Mouse (Mus musculus): ENCODE data around the gene Actg1.

Gene Actg1

DNA sequence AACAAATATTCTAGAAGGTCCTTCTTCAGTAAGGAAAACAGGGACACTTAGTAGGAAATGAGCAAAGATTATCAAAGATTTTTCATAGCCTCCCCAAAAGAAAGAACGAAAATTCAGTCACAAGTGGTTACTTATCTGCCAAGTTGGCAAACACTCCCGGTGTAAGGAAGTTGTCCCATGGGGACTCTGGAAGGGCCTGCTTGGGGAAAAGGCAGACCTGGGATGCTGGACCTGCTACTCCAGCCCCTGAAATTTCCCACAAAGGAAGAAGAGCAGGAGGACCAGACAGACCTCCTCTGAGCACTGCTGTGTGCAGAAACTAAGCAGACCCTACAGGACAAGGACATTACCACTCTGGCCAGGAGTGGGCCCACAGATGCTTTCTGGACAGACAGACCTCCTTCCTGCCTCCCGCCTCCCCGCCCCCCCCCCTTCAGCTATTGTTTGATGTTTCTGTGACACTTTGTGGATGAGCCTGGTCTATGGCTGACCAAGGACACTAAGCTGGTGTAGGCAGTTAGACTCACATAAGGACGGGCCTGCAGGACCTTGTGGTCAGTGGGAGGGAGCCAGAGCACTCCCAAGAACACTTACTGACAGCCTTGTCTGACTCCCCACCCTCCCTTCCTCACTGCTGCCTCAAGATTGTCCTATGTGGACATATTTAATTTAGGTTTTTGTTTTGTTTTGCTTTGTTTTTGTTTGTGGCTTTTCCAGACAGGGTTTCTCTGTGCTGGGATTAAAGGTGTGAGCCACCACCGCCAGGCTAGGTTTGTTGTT is 34.2 kb downstream of the Actg1 start:
- DNase-seq (ENCODE audit: inconsistent age in 2 of 2, low spot score in 1 of 2), result no peak

DNA sequence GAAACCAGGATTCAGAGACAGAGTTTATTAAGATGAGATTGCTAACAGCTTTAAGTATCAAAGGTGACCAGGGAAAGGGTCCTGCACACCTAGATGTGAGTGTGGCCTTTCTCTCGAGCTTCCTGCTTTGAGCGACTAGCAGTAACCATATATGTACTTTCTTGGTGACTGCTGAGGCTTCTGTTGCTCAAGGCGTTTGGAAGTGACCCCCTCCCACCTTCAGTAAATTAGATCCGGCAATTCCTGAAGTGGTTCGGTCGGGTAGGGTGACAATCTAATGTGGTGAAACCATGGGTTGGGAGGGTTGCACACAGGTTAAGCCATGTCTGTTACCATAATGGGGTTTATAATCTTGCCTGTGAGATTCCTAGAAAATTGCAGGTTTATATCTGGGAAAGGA is 36.3 kb downstream of the Actg1 start:
- no peak for DNase-seq (ENCODE audit: inconsistent age in 2 of 2, low spot score in 1 of 2)

DNA sequence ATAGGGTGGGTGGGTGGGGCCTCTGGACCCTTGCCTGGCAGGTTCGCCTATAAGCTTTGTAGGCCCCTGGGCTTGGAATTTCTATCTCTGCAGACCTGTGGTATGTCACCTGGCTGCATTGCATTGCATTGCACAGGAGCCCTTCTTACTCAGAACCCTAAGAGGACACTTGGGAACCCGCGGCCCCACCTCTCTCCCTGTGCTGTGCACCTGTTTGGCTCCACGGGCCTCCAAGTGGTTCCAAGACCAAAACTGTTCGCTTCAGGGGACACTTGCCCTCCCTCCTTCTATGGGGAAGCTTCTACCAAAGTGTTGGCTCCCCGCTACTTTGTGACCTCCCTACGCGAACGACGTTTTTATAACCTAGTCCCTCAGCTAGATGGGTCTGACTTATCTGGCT is 36.8 kb downstream of the Actg1 start:
- no peak for DNase-seq (ENCODE audit: inconsistent age in 2 of 2, low spot score in 1 of 2)

DNA sequence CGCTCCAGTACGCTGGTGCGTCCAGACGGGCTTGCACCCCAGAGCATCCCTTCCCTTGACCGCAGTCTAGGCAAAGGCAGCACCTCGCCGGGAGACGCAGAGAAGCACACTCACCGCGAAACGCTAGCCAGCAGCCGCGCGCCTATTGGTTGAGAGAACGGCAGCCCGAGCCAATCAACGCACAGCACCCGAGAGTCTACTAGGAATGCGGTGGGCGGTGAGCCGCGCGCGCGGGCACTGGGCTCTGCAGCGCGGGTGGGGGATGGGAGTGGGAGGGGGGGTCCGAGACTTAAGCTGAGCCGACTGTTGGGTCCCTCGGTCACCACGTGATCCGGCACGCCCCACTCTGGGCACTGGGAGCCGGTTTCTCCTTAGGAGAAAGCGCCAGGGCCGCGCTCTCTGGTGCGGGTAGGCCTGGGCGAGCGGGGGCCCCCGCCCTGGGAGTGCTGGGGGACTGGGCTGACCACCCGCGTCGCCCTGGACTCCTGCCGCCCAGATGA is 37.5 kb downstream of the Actg1 start:
- peak; percentile 93 to 96 for DNase-seq (ENCODE audit: inconsistent age in 2 of 2, low spot score in 1 of 2)

DNA sequence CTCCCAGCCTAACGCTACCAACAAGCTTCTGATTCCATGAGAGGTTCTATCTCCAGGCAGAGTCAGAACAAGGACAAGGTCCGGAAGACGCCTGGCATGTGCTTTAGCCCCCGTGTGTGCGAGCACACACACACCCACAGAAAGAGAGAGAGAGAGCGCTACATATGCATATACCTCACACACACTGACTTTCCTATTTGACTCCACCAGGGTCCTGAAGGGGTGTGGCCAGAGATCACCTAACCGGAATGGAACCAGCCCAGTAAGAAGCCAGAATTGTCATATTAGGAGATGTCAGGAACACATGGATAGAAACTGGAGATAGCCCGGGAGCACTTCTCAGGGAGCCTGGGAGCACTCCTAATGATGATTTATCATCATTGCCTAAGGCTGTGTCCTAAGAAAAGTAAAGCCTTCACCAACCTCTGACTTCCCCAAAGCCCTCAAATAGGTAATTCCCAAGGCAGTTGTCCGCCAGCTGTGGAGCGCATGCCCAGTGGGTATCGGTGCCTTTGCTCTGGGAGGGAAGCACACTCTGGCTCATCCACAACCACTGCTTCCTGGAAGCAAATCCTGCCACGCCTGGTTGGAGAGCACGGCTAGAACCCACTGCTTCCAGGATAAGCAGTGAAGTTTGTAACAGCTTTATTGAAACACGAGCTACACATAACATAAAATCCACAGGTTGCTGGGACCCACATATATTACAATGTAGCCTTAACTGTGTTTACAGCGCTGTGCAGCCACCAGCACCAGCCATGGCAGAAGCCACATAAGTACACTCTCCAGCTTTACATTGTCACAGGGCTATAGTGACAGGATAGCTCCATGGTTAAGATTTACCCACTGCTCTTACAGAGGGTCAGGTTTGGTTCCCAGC is 39.7 kb downstream of the Actg1 start:
- peak in 1 of 2 experiments; percentile 7 for DNase-seq (ENCODE audit: inconsistent age in 2 of 2, low spot score in 1 of 2)

DNA sequence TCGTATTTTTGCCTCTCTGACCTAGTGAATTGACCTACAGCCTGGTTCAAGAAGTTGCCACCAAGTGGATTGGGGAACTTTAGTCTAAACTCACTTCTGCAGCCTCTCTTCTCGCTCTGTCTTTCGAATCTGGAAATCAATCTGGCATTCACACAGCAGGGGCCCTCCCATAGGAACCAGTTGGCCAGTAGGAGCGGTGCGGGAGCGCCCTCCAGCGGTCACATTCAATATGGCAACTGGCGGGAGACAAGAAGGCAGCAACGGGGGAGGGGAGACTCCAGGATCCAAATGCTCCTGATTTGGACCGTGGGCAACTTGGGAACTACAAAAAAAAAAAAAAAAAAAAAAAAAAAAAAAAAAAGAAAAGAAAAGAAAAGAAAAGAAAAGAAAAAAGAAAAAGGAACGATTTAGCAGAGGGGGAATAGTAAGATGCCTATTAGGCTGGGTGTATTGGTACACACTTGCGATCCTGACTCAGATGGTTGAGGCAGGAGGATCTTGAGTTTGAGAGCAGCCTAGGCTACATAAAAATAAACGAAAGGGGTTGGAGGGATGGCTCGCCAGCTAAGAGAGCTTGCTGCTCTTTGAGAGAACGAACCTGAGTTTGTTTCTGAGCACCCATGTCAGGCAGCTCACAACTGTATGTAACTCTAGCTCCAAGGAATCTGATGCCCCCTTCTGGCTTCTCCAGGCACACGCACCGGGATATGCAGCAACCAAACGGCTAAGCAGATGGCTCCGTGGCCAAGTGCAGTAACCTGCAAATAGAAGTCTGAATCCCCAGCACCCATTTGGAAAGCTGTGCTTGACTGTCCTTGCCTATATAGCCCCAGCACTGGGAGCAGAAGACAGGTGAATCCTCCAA is 40.5 kb downstream of the Actg1 start:
- peak; percentile 93 to 98 for DNase-seq (ENCODE audit: inconsistent age in 2 of 2, low spot score in 1 of 2)

DNA sequence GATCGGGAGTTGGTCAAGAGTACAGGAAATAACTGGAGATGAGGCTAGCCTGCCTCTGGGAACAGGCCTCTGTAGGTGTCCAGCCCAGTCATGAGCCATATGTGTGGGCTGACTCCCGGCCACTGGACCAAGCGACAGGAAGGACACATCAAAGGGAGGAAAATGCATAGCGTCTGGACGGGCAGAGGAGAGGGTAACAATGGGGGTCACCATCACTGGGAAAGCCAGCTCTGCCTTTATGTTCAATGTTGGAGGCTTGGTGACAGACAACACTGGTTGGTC is 41.3 kb downstream of the Actg1 start:
- DNase-seq (ENCODE audit: inconsistent age in 2 of 2, low spot score in 1 of 2), result peak in 1 of 2 experiments; percentile 22

DNA sequence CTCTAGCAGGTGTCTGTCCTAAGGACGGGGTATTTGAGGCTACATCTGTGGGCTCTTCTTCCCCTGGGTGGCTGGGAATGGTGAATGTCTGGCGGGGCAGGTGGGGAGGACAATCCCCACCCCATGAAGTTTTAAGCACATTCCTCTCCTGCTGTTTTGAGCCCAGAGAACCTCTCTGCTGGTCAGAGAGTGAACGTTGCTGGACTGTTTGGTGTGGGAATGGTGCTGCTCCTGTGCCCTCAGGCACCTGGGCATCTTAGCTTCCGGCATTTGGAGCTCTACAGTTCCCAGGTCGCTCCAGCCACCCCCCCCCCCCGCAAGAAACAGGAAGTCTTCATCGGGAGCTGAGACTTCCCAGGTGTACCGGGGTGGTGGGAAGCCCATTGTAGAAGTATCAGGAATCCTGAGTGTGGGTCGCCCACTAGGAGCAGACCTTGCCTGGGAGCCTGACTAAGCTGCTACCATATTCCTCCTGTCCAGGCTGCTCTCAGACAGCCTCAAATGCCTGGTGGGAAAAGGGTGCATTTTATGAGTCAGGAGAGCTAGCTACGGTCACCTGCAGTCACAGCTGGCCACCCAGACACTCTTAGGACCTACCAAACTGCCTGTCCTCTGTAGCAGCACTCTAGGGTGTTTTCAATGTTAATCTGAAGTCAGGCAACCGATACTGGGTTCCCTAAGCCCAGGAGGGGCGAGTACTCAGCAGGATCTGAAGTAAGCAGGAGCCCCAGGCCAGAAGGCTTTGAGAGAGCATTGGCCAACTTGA is 41.8 kb downstream of the Actg1 start:
- no peak for DNase-seq (ENCODE audit: inconsistent age in 2 of 2, low spot score in 1 of 2)

DNA sequence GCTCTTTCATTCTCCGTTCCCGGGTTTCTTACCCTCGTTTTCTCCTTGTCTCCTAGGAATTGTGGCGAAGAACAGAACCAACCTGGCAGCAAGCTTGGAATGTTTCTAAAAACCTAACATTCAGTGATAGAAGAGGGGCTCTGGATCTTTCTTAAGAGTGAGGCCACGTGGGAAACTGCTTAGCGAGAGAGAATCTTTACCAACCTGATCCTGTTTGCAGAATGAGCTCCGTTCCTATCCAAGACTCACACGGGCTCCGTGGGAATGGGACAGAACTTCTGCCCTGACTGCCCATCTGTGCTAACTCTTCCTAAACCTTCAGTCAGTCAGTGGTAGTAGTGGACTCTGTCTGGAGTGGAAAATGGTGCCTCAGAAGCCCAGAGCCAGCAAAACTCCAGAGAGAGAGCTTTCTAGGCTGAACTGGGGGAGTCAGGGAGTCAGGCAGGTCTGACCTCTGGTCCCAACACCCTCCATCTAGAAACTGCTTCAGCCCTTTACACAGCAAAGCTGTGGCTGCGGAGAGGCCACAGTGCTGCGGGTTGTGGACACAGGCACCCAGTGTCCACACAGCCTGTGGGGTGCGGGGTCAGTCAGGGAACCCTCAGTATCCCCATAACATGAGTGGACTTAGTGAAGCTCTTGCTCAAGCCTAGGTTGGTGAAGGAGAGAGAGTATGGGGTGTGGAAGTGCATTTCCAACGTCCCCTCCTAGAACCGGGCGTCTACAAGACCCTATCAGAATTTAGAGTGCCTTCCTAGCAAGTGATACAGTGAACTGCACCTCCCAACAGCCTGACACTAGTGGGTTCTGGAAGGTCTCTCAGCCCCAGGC is 42.6 kb downstream of the Actg1 start:
- DNase-seq (ENCODE audit: inconsistent age in 2 of 2, low spot score in 1 of 2), result no peak

DNA sequence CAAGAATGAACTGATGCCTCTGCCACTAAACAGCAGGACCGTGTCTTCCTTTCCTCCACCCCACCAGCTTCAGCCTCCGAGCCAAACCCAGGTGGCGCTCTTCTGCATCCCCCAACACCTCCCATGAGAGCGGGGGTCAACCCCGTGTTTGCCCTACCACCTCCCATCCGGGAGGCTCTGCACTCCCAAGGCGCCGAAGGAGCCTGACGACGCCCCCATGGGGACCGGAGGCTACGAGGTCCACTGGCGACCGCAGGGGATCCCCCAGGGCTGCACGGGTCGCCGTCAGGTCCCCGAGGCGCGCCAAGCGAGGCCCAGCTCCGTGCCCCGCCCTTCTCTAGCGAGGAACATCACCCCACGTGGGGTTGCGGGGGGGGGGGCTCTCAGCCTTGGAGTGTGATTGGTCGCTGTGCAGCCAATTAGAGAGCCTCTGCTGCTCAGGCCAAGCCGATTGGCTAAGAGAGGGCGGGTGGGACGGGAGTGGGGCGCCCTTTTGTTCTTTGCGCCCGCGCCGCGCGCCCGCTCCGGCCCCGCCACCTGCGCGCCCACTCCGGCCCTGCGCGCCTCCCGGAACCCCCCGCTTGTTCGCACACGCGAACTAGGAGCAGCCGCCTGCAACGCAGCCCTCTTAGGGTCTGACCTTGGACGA is 43.3 kb downstream of the Actg1 start:
- DNase-seq (ENCODE audit: inconsistent age in 2 of 2, low spot score in 1 of 2), result peak; percentile 92 to 97

DNA sequence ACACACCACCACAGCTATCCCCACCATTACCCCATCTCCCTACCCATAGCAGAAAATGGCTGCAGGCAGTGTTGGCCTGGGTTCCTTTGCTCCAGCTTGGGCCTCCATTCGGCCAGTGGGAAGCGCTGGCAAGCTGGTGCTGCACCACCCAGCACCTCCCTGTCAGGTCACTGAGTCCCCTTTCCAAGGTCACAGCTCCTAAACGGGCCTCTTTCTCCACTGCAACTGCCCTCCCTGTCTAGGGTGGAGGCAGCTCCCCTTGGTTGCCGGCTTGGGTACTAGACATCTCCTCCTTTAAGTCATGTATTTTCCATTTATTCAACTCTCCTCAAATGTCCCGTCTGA is 44.0 kb downstream of the Actg1 start:
- peak in 1 of 2 experiments; percentile 51 for DNase-seq (ENCODE audit: inconsistent age in 2 of 2, low spot score in 1 of 2)

DNA sequence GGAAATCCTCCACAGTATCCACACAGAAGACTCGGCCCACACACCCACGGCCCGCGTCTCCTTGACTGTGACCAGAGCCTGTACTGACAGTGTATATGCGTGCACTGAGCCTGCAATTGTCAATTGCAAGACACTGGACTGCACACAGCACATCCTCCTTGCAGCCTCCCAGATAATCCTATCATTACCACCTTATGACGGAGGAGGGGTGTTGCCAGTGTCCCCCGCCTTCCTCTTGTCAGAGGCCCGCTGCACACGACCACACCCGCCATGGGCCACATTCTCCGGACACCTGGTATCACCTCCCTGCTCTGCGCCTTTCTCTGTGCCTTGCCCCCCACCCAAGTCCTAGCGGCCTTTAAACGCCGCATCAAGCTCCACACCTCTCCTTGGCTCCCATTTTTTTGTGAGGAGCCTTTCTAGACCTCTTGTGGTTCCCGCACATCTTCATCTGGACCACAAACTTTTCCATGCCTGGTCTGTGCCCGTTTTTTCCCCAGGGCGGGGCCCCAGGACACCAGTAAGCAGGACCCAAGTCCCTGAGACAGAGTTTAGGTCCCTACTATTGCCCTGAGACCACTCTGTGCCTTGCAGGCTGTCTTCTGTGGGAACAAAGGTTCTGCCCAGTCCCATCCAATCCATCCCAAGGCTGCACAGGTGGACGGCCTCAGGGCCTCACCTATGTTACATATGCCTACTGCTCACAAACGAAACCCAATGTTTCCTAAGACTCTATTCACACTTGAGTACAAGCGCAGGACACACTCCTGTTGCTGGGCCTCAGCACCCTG is 44.6 kb downstream of the Actg1 start:
- DNase-seq (ENCODE audit: inconsistent age in 2 of 2, low spot score in 1 of 2), result no peak

DNA sequence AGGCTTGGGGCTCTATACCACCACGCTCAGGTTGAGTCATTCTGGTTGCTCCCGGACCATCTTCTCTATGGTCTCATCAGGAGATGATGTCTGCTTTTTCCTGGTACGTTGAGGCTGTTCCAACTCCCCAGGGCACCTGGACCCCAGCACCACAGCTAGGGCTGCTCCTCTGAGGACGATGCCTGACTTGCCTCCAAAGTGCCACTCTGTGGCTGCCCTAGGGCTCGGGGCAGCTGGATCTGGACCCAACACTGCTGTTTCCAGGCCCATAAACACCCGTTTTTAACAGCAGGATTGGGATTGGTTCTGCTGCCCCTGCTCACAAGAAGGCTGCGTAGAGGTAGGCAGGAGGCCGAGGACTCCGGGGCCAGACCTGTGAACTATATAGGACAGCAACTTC is 45.2 kb downstream of the Actg1 start:
- DNase-seq (ENCODE audit: inconsistent age in 2 of 2, low spot score in 1 of 2), result no peak

DNA sequence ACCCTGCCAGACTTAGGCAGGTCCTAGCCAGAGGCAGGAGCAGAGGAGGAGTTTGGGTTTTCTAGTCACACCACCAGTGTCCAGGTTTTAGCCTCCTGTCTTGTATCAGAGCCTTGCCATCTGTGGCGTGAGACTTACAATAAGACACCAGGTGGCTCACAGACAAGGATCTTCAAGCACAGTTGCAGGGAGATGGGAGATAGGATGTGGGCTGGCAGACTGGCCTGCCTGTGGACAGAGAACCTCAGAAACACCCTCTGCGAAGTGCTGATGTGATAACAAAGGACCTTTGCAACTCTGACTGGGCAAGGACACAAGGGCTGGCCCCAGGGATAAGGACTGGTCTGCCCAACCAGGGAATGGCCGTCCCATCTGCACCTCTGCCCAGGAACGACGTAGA is 48.9 kb downstream of the Actg1 start:
- no peak for DNase-seq (ENCODE audit: inconsistent age in 2 of 2, low spot score in 1 of 2)

DNA sequence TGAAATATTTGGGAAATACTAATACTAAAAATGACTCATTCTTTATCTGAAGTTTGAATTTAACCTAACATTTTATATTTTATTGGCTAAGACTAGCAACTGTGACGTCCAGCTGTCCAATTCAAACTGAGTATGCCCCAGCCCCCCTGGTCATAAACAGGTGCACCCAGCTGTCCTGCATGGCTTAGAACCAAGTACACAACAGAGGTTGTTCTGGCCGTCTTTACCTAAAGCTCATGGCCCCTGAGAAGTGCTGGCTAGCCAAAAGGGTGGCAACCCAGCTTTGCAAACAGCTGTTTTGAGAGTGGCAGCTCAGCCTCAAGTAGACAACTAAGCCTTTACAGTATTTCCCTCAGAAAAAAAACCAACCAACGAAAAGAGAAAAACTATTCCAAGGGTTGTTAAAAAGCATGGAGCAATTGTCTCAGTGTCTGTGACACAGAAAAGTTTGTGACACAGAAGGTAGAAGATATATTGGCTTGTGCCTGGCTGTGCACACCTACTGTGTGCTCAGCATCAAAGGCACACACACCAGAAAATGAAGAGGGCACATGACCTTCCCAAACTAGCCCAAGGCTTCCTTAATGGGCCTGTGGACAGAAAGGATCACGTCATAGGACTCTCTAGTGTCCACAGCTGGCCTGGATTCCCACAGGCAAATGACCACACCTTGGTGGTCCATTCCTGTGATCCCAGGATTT is 49.8 kb downstream of the Actg1 start:
- DNase-seq (ENCODE audit: inconsistent age in 2 of 2, low spot score in 1 of 2), result no peak

DNA sequence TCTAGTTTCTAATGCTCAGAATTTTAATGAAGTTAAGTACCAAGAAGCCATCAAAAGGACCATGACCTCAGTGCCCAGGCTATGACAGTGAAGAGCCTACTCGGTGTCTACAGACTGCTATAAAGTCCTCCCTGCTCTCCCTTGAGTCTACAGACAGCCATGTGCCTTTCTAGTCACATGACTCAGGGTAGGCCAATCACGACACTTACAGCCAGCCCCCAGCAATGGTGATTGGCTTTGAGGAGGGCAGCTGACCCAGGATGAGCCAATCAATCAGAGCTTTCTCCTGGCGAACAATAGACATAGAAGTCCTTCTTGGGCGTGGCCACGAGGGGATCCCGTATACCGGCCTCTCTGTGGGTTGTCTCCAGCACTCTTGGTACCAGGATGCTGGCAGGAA is 50.6 kb downstream of the Actg1 start:
- no peak for DNase-seq (ENCODE audit: inconsistent age in 2 of 2, low spot score in 1 of 2)

DNA sequence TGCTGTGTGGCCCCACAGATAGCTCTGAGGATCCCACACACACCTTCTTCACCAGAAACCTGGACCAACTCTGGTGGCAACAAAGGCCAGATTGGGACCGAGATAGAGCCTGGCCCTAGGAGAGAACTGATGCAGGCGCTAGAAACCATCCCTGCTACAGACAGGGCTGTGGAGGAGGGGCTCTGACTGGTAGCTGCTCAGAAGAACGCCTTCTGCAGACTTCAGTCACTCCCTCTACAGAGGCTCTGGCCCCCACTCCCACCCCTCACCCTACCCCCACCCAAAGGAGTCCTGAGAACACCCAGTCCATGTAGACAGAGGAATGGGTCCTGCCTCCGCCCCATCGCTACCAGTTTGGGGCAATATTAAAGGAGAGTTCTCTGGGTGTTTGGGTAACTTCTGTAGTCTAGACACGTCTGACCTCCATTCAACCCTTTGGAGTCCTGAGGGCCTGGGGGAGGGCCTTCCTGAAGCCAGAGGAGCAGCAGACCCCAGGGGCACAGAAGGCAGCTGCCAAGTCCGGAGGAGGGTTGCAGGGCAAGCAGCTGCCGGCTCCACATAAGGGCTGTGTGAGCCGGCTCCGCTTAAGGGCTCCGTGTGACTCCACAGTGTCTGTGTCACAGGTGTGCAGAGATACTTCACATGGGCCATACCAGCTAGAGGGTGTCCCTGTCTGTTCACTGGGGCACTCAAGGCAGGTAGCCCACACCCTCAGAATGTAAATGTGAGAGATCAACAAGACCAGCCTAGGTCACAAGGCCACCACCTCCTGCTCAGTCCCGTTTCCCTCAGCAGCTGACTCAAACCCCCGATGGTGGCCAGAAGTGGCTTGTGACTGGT is 51.8 kb downstream of the Actg1 start:
- no peak for DNase-seq (ENCODE audit: inconsistent age in 2 of 2, low spot score in 1 of 2)

All from adrenal gland, adult (tissue).